Mouse (Mus musculus): ENCODE measurements around the gene Scamp4. TPM values are rescaled to one million over a fixed set of nuclear protein-coding genes. Genes with fewer than 3 reads are reported as not detected.
"Not testable (repeated sequence)": the region's sequence is repeated elsewhere in the genome, so short reads cannot be mapped to it uniquely, and the experiment has no call there.

Gene Scamp4
- polyA plus RNA-seq, 1 experiment from 2014 or later = 71.6 TPM

DNA sequence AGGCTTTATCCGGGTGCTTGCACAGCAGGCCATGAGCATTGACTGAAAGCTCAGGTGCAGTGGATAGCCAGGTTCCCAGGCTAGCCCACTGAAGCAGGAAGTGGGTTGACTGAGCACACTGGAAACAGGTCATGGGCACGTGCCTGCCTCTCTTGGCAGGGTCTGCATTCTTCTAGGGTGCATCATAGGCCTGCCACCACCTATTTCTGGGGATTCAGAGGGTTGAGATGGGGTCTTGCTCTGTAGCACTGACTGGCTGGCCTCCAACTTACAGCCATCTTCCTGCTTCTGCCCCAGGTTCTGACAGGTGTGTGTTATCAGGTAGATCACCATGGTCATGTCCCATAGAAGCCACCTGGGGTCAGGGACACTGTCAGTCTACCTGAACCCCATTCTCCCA, 2.3 kb downstream of the Scamp4 start:
- peaks cover 21% of the 10 kb centered on the region for H3K4me1 ChIP-seq (replicated peaks)
- no peak for ATAC-seq (ENCODE audit: low FRiP score, low read depth)
- no peak overlapping the region for H3K27ac ChIP-seq (replicated peaks)
- peaks cover 29% of the 10 kb centered on the region for H3K36me3 ChIP-seq
- WGBS = 87% methylated on average over 2 of the region's 2 CpGs
- H3K4me3 ChIP-seq = no peak overlapping the region
- H3K27me3 ChIP-seq = no peaks in the 10 kb centered on the region
- H3K9me3 ChIP-seq = no peaks in the 10 kb centered on the region
- no peak overlapping the region for H3K9ac ChIP-seq
- no peak overlapping the region for H3K4me2 ChIP-seq

GRCm38 (mm10) chr10:80605721-80606120, 3.0 kb downstream of the Scamp4 start, which contains the start of gene Gm49322:
TSS of gene Gm49322 (plus strand) at chr10:80606021.
- not testable (repeated sequence) for H3K27me3 ChIP-seq; H3K9me3 ChIP-seq; H3K9ac ChIP-seq; H3K4me3 ChIP-seq; ATAC-seq (ENCODE audit: low FRiP score, low read depth); H3K4me2 ChIP-seq; H3K27ac ChIP-seq (replicated peaks)
- WGBS = 95% methylated on average over 4 of the region's 4 CpGs
- H3K4me1 ChIP-seq (replicated peaks) = peaks cover 21% of the 10 kb centered on the region
- H3K36me3 ChIP-seq = peaks cover 29% of the 10 kb centered on the region

GRCm38 (mm10) chr10:80606306-80606705, 3.6 kb downstream of the Scamp4 start:
- no peak for ATAC-seq (ENCODE audit: low FRiP score, low read depth)
- Histone ChIP-seq H3K4me2 (no peak overlapping the region), H3K4me1 (replicated peaks) (peaks cover 21% of the 10 kb centered on the region), H3K27ac (replicated peaks) (no peak overlapping the region), H3K27me3 (no peaks in the 10 kb centered on the region), H3K36me3 (peaks cover 29% of the 10 kb centered on the region), H3K4me3 (no peak overlapping the region), H3K9ac (no peak overlapping the region), H3K9me3 (no peaks in the 10 kb centered on the region)
- WGBS = 93% methylated on average over 23 of the region's 23 CpGs

DNA sequence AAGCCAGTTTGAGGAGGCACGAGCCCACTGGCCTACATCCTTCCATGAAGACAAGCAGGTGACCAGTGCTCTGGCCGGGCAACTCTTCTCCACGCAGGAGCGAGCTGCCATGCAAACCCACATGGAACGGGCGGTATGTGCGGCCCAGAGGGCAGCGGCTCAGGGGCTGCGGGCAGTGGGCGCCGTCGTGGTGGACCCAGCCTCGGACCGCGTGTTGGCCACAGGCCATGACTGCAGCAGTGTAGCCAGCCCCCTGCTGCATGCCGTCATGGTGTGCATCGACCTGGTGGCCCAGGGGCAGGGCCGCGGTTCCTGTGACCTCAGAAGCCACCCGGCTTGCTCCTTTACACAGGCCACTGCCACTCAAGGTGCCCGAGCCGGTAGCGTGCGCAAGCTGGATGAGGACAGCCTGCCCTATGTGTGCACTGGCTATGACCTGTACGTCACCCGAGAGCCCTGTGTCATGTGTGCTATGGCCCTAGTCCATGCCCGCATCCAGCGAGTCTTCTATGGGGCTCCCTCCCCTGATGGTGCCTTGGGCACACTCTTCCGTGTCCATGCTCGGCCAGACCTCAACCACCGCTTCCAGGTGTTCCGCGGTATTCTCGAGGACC, 4.2 kb downstream of the Scamp4 start:
- peaks cover 21% of the 10 kb centered on the region for H3K4me1 ChIP-seq (replicated peaks)
- no peak overlapping the region for H3K4me3 ChIP-seq
- no peak overlapping the region for H3K27ac ChIP-seq (replicated peaks)
- H3K27me3 ChIP-seq = no peaks in the 10 kb centered on the region
- WGBS = 96% methylated on average over 34 of the region's 34 CpGs
- H3K9ac ChIP-seq = no peak overlapping the region
- H3K36me3 ChIP-seq = peaks cover 29% of the 10 kb centered on the region
- ATAC-seq (ENCODE audit: low FRiP score, low read depth) = no peak
- H3K9me3 ChIP-seq = no peaks in the 10 kb centered on the region
- H3K4me2 ChIP-seq = no peak overlapping the region

GRCm38 (mm10) chr10:80608435-80608834, 5.8 kb downstream of the Scamp4 start:
- Histone ChIP-seq H3K36me3 (peaks cover 38% of the 10 kb centered on the region), H3K27ac (replicated peaks) (no peak overlapping the region), H3K27me3 (no peaks in the 10 kb centered on the region), H3K4me1 (replicated peaks) (peaks cover 13% of the 10 kb centered on the region), H3K9ac (no peak overlapping the region), H3K9me3 (no peaks in the 10 kb centered on the region), H3K4me2 (no peak overlapping the region), H3K4me3 (no peak overlapping the region)
- 91% methylated on average over 3 of the region's 3 CpGs for WGBS
- ATAC-seq (ENCODE audit: low FRiP score, low read depth) = no peak

DNA sequence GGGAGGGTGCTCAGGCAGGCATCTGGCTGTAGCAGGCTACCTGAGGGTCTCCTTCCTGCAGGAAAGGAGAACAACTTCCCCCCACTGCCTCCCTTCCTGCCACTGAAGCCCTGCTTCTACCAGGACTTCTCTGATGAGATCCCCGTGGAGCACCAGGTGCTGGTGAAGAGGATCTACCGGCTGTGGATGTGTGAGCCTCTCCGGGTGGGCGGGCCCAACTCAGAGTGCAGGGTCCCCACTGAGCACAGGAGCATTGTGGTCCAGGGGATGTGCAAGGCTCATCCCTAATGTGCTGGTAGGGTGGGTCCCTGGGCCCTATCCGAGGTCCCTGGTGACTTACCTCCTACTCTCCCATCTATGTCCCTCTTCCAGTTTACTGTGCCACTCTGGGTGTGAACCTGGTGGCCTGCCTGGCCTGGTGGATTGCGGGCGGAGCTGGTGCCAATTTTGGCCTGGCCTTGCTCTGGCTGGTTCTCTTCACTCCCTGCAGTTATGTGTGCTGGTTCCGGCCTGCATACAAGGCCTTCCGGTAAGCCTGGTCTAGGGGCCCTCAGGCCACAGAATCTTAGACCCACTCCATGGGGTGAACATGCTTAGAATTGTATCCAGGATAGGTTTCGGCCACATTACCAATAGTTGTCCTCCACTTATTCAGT, 6.7 kb downstream of the Scamp4 start:
- peaks cover 44% of the 10 kb centered on the region for H3K36me3 ChIP-seq
- ATAC-seq (ENCODE audit: low FRiP score, low read depth) = no peak

DNA sequence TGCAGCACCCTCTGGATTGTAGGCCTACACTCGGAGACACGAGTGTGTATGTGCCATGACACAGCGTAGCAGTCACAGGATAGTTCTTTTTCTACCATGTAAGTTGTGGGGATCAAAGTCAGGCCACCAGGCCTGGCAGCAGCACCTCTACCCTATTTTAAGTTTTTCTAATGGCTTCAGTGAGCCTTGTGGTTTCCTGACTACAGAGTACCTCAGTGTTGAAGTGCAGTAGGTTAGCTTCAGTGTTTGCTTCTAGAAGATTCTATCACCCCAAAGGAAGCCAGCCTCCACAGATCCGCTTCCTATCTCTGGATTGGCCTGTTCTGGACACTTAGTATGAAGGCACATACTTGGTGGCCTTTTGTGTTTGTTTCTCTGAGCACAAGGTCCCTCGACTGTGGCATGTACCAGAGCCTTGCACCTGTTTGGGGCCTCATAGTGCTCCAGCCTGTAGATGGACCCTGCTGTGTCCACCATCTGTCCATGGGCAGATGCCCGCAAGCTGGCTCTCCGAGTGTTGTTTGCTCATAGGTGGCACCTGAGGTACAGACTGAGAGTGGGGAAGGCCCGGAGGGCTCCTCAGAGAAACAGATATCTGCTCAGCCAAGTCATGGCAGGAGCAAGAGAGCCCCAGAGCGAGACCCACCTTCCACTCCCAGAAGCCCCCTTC, 7.6 kb downstream of the Scamp4 start:
- H3K4me3 ChIP-seq = no peak overlapping the region
- WGBS = 86% methylated on average over 9 of the region's 9 CpGs

More for the DNA sequence above, 6.7 kb downstream of the Scamp4 start:
- 91% methylated on average over 10 of the region's 10 CpGs for WGBS
- Histone ChIP-seq H3K4me1 (replicated peaks) (peaks cover 3% of the 10 kb centered on the region), H3K4me3 (no peak overlapping the region), H3K9ac (no peak overlapping the region), H3K27me3 (no peaks in the 10 kb centered on the region), H3K9me3 (no peaks in the 10 kb centered on the region), H3K27ac (replicated peaks) (no peak overlapping the region), H3K4me2 (no peak overlapping the region)

GRCm38 (mm10) chr10:80611024-80611423, 8.4 kb downstream of the Scamp4 start:
- Histone ChIP-seq H3K4me1 (replicated peaks) (no peaks in the 10 kb centered on the region), H3K9me3 (no peaks in the 10 kb centered on the region), H3K27me3 (no peaks in the 10 kb centered on the region), H3K36me3 (peaks cover 58% of the 10 kb centered on the region), H3K4me3 (no peak overlapping the region), H3K4me2 (no peak overlapping the region), H3K9ac (no peak overlapping the region), H3K27ac (replicated peaks) (no peak overlapping the region)
- no peak for ATAC-seq (ENCODE audit: low FRiP score, low read depth)
- WGBS = 78% methylated on average over 4 of the region's 4 CpGs

More for the DNA sequence above, 7.6 kb downstream of the Scamp4 start:
- Histone ChIP-seq H3K27me3 (no peaks in the 10 kb centered on the region), H3K9me3 (no peaks in the 10 kb centered on the region), H3K9ac (no peak overlapping the region), H3K4me2 (no peak overlapping the region), H3K36me3 (peaks cover 51% of the 10 kb centered on the region), H3K27ac (replicated peaks) (no peak overlapping the region), H3K4me1 (replicated peaks) (no peaks in the 10 kb centered on the region)
- ATAC-seq (ENCODE audit: low FRiP score, low read depth) = no peak

DNA sequence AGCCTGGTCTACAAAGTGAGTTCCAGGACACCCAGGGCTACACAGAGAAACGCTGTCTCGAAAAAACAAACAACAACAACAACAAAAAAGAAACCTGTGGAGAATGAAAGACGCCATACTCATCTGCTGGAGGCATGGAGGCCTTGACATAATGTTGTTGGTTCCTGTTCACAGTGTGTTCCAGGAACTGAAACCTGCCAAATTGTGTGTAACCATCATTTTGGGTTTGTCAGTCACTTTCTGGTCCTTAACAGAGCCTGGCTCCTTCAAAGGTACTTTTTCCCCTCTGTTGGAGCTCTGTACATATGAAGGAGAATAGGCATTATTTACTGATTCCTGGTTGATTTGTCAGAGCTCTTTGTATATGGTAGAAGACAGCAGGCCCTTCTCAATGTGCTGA, 9.2 kb downstream of the Scamp4 start:
- no peak overlapping the region for H3K4me3 ChIP-seq
- H3K9ac ChIP-seq = no peak overlapping the region
- WGBS = 98% methylated on average over 3 of the region's 3 CpGs
- H3K9me3 ChIP-seq = no peaks in the 10 kb centered on the region
- H3K27ac ChIP-seq (replicated peaks) = no peak overlapping the region
- no peak overlapping the region for H3K4me2 ChIP-seq
- H3K4me1 ChIP-seq (replicated peaks) = no peaks in the 10 kb centered on the region
- H3K36me3 ChIP-seq = peaks cover 55% of the 10 kb centered on the region
- no peaks in the 10 kb centered on the region for H3K27me3 ChIP-seq
- ATAC-seq (ENCODE audit: low FRiP score, low read depth) = no peak

- Histone ChIP-seq H3K4me1 (replicated peaks) (no peaks in the 10 kb centered on the region), H3K9me3 (no peaks in the 10 kb centered on the region), H3K36me3 (peaks cover 37% of the 10 kb centered on the region), H3K9ac (no peak overlapping the region), H3K4me2 (no peak overlapping the region), H3K27ac (replicated peaks) (no peak overlapping the region), H3K27me3 (no peaks in the 10 kb centered on the region), H3K4me3 (no peak overlapping the region)
- 92% methylated on average over 3 of the region's 3 CpGs for WGBS
- no peak for ATAC-seq (ENCODE audit: low FRiP score, low read depth)
Measured at GRCm38 (mm10) chr10:80613821-80614220, 11.1 kb downstream of the Scamp4 start.

- Histone ChIP-seq H3K27me3 (no peaks in the 10 kb centered on the region), H3K9me3 (no peaks in the 10 kb centered on the region), H3K36me3 (peaks cover 34% of the 10 kb centered on the region), H3K27ac (replicated peaks) (no peak overlapping the region), H3K9ac (no peak overlapping the region), H3K4me2 (no peak overlapping the region), H3K4me1 (replicated peaks) (no peaks in the 10 kb centered on the region), H3K4me3 (no peak overlapping the region)
- 88% methylated on average over 6 of the region's 6 CpGs for WGBS
- ATAC-seq (ENCODE audit: low FRiP score, low read depth) = no peak
Measured at GRCm38 (mm10) chr10:80614351-80614750, 11.7 kb downstream of the Scamp4 start.

DNA sequence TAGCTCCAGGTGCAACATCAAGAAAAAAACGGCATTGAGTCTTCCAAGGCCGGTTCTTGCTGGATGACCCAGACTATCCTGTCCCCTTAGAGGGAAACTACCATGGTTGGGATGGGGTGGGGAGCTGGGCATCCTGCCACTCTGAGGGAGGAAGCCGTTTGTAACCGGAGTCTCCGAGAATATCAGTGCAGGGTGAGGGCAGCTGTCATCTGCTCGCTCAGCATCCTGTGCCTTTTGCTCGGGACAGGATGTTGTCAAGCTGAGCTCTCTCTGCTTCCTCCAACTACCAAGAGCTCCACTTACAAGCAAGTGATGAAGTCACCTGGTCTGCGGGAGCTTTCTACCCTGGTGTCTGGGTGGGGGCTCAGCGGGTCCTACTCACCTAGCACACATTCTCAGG, 15.5 kb downstream of the Scamp4 start:
- H3K4me1 ChIP-seq (replicated peaks) = peaks cover 11% of the 10 kb centered on the region
- H3K4me2 ChIP-seq = no peak overlapping the region
- H3K4me3 ChIP-seq = no peak overlapping the region
- no peak overlapping the region for H3K9ac ChIP-seq
- no peaks in the 10 kb centered on the region for H3K9me3 ChIP-seq
- no peaks in the 10 kb centered on the region for H3K27me3 ChIP-seq
- no peak overlapping the region for H3K27ac ChIP-seq (replicated peaks)
- ATAC-seq (ENCODE audit: low FRiP score, low read depth) = no peak
- peaks cover 27% of the 10 kb centered on the region for H3K36me3 ChIP-seq
- 80% methylated on average over 9 of the region's 9 CpGs for WGBS
